Mouse (Mus musculus) olfactory bulb, adult 2 months (tissue): Measurements from ENCODE around the gene Ak3.

Experiments
- CTCF ChIP-seq: fragments of 200-500 bp; IDR thresholded peaks from 2 replicates; pipeline ENCODE4 v1.5.1; 2012; ENCODE audit warnings: low read depth, mild to moderate bottlenecking, low read length, moderate library complexity; ENCODE audit not compliant: insufficient read depth
- POLR2A ChIP-seq: fragments of 200-500 bp; IDR thresholded peaks from 2 replicates; pipeline ENCODE4 v1.6.1; 2012; ENCODE audit warnings: mild to moderate bottlenecking, low read depth, low read length, moderate library complexity; ENCODE audit not compliant: insufficient read depth

GRCm38 (mm10) chr19:29045369-29045768, 2.4 kb downstream of the Ak3 start:
- TF ChIP-seq POLR2A = no peak
- no peak for TF ChIP-seq CTCF
